Mouse (Mus musculus) kidney, postnatal 14 days (tissue): ENCODE data around the gene Vmn1r107.
"Not testable (repeated sequence)": the region's sequence is repeated elsewhere in the genome, so short reads cannot be mapped to it uniquely, and the experiment has no call there.

Experiments
- DNase-seq: peaks from one replicate; pipeline ENCODE4 v3.0.0; 2022; ENCODE audit warnings: mixed read lengths

Vmn1r107 gene

GRCm38 (mm10) chr7:20668618-20669017 is at the start of gene Vmn1r107:
Gene Vmn1r107, plus strand, starts transcription at chr7:20668918.
- not testable (repeated sequence) for DNase-seq

DNA sequence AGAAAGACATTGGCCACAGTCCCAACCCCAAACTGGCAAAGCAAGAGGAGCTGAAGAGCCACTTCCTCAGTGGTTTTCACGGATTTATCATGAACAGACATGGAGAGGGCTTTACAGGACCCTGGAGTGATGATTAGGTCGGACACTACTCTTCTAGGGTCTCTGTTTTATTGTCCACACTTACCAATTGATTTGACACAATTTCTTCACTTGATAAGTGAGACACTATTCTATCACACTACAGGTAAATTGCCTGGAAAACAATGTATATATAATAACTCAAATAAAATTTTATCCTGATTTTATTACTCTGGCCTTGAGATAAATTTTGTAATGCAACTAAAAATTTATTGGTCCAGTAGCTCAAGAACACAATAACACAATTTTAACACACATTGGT is 34.4 kb downstream of the Vmn1r107 start, which contains the start of gene Vmn1r111:
TSS of gene Vmn1r111 (minus strand) at position 101 of the 400 bp plus-strand sequence.
- not testable (repeated sequence) for DNase-seq
